Mouse (Mus musculus) MEL-GATA-1-ER (cell line): Measurements from ENCODE around the gene Gm2a.
A peak's percentile ranks its signal among the peaks of the same experiment; 100 is the strongest.
"Not testable (repeated sequence)": the region's sequence is repeated elsewhere in the genome, so short reads cannot be mapped to it uniquely, and the experiment has no call there.

Source experiments
- DNase-seq: peaks from one replicate; pipeline ENCODE4 v3.0.0-alpha.2; 2012; ENCODE audit warnings: low read depth; ENCODE audit errors: extremely low read depth

Gm2a gene

GRCm38 (mm10) chr11:55096731-55097462, 1.0 kb upstream of the Gm2a start:
- no peak for DNase-seq

GRCm38 (mm10) chr11:55098189-55098915, 437 bp downstream of the Gm2a start:
- no peak for DNase-seq

GRCm38 (mm10) chr11:55099019-55099771, 1.3 kb downstream of the Gm2a start:
- DNase-seq = no peak

- peak; percentile 73 for DNase-seq
These were observed 2.0 kb downstream of the Gm2a start for GRCm38 (mm10) chr11:55099868-55100267.

GRCm38 (mm10) chr11:55102015-55102414, 4.1 kb downstream of the Gm2a start:
- DNase-seq = no peak

- no peak for DNase-seq
These were observed 5.3 kb downstream of the Gm2a start for GRCm38 (mm10) chr11:55103229-55103628.

GRCm38 (mm10) chr11:55105389-55105788, 7.5 kb downstream of the Gm2a start:
- DNase-seq = no peak

GRCm38 (mm10) chr11:55106636-55107035, 8.7 kb downstream of the Gm2a start:
- no peak for DNase-seq

- no peak for DNase-seq
These were observed 11.8 kb downstream of the Gm2a start for GRCm38 (mm10) chr11:55109521-55110300.

GRCm38 (mm10) chr11:55110566-55111169, 12.8 kb downstream of the Gm2a start:
- DNase-seq = no peak

- peak; percentile 86 for DNase-seq
These were observed 15.4 kb downstream of the Gm2a start for GRCm38 (mm10) chr11:55113209-55113860.

- not testable (repeated sequence) for DNase-seq
These were observed 15.9 kb downstream of the Gm2a start for GRCm38 (mm10) chr11:55113861-55114250.

GRCm38 (mm10) chr11:55114291-55114690, 16.4 kb downstream of the Gm2a start:
- no peak for DNase-seq

GRCm38 (mm10) chr11:55116004-55116403, 18.1 kb downstream of the Gm2a start:
- DNase-seq = no peak

GRCm38 (mm10) chr11:55117031-55117430, 19.1 kb downstream of the Gm2a start:
- DNase-seq = no peak

- no peak for DNase-seq
These were observed 22.4 kb downstream of the Gm2a start for GRCm38 (mm10) chr11:55120279-55120678.

GRCm38 (mm10) chr11:55120821-55121271, 22.9 kb downstream of the Gm2a start:
- no peak for DNase-seq

GRCm38 (mm10) chr11:55121430-55121829, 23.5 kb downstream of the Gm2a start:
- DNase-seq = no peak

- no peak for DNase-seq
These were observed 28.7 kb downstream of the Gm2a start for GRCm38 (mm10) chr11:55126663-55127062.

- DNase-seq = no peak
These were observed 30.0 kb downstream of the Gm2a start for GRCm38 (mm10) chr11:55127937-55128336.
